Mouse (Mus musculus): ENCODE measurements at regions not wholly inside any gene's neighbourhood (a gene's known extent, or its start where the extent isn't known, plus 50 kb on each side); places are given as distances from the start of the nearest gene placed in this dataset.

DNA sequence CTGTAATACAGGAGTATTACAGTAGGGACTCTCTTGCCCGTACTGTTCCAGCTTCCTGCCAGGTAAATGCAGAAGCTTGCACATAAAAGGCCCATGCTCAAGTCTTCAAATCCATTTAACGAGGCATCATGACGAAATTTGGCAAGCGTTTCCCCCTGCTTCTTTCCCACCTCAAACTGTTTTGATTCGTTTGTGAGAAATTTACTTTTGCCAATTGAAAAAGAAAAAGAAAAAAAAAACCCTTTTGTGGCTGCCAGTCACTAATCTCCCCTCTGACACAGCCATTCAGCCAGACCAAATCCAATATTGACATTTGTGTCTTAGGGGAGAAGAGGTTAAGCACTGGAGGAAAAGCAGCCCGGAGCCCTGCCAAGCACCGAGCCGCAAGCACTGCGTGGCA is 110.0 kb downstream of the Id4 start:
- no peak for TF ChIP-seq CTCF (IDR thresholded peaks at IDR 0.05; ENCODE audit: low read depth, low read length)
- TF ChIP-seq POLR2A (IDR thresholded peaks at IDR 0.05; ENCODE audit: extremely low read depth, insufficient read depth, low read length) = no peak

Data from liver, adult 2 months (tissue).